Mouse (Mus musculus): ENCODE data around the gene Paxbp1.

DNA sequence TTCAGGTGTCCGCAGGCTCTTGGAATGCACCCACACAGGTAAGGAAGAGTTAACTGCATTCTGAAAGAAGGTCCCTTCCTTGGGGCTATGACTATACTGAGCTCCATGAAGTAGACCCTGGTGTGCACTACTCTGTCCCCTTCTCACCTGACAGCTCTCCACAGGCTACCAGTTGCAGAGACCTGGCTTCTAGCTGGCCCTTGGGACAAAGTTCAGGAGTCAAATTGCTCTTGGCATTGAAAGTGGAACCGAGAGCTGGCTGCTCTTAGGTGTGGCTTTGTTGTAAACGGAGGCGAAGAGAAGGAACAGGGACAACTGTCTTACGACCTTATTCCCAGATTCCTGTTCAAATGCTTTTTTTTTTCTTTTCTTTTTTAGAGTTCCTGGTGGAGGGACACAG, 10.8 kb upstream of the Paxbp1 start:
- no peak for TF ChIP-seq CTCF (IDR thresholded peaks at IDR 0.05; ENCODE audit: low read depth)
- no peak for TF ChIP-seq EP300 (IDR thresholded peaks at IDR 0.05; ENCODE audit: low read depth)

Data from liver, postnatal 0 days (tissue).